Mouse (Mus musculus) forebrain, postnatal 0 days (tissue): ENCODE data around the gene Grin3a. TPM values are rescaled to one million over a fixed set of nuclear protein-coding genes. Genes with fewer than 3 reads are reported as not detected.
"Not testable (repeated sequence)": the region's sequence is repeated elsewhere in the genome, so short reads cannot be mapped to it uniquely, and the experiment has no call there.

Experiments
- ATAC-seq: fragments of 200-750 bp; cut with Nextera tagmentation; 2 replicates; pipeline ENCODE4 v1.8.0; 2017; ENCODE audit warnings: mild to moderate bottlenecking, moderate library complexity
- DNase-seq: peaks from one replicate; pipeline ENCODE4 v3.0.0-alpha.2; 2015
- H3K27ac ChIP-seq: fragments of 300-500 bp; sonication (generic); 2 replicates; pipeline ENCODE4 v1.5.1; 2014; ENCODE audit warnings: low read depth, mild to moderate bottlenecking, antibody characterized with exemption, low read length, moderate library complexity, mixed read lengths
- H3K27me3 ChIP-seq: fragments of 300-500 bp; sonication (generic); 2 replicates; pipeline ENCODE4 v1.6.1; 2014; ENCODE audit warnings: mild to moderate bottlenecking, low read length, mixed read lengths; ENCODE audit not compliant: insufficient read depth
- H3K36me3 ChIP-seq: fragments of 300-500 bp; sonication (generic); 2 replicates; pipeline ENCODE4 v1.6.1; 2014; ENCODE audit warnings: mild to moderate bottlenecking, moderate library complexity; ENCODE audit not compliant: insufficient read depth
- H3K4me1 ChIP-seq: fragments of 300-500 bp; sonication (generic); 2 replicates; pipeline ENCODE4 v1.6.1; 2014; ENCODE audit warnings: antibody characterized with exemption; ENCODE audit not compliant: insufficient read depth
- H3K4me2 ChIP-seq: fragments of 300-500 bp; sonication (generic); 2 replicates; pipeline ENCODE4 v1.6.1; 2014; ENCODE audit warnings: low read depth, mild to moderate bottlenecking, moderate library complexity
- H3K4me3 ChIP-seq: fragments of 300-500 bp; sonication (generic); 2 replicates; pipeline ENCODE4 v1.5.1; 2014; ENCODE audit warnings: low read depth, low read length, mixed read lengths
- H3K9ac ChIP-seq: fragments of 300-500 bp; sonication (generic); 2 replicates; pipeline ENCODE4 v1.6.1; 2014; ENCODE audit warnings: mild to moderate bottlenecking
- H3K9me3 ChIP-seq: fragments of 300-500 bp; sonication (generic); 2 replicates; pipeline ENCODE4 v1.6.1; 2016; ENCODE audit warnings: low read length
- CTCF ChIP-seq: sonication (generic); IDR thresholded peaks from 2 replicates; pipeline ENCODE4 v1.5.1; 2016; ENCODE audit warnings: antibody characterized with exemption, control low read depth, low read depth
- WGBS: fragments of 180-500 bp; shearing (Covaris S2); extraction: QIAGEN DNeasy Blood & Tissue Kit; methylation state at CpG from one replicate; pipeline ENCODE4 v1.1.7; 2014; 5-methylcytosine and 5-hydroxymethylcytosine counted together
- polyA plus RNA-seq: library from polyadenylated mRNA; unstranded; fragments of >200 nt; fragmentation: Nextera tagmentation; extraction: Ambion mirVana; gene quantifications from 2 replicates; pipeline ENCODE4 v1.2.1, GENCODE M21; 2015
- total RNA-seq: library from RNA; depleted of rRNA; stranded (reverse); fragments of >200 nt; gene quantifications from 2 replicates; pipeline ENCODE4 v1.2.3, GENCODE M21; 2014; rRNA removed

Gene Grin3a
- total and polyA plus RNA-seq, 2 experiments from 2014 or later, result 26.8 to 82.4 TPM

DNA sequence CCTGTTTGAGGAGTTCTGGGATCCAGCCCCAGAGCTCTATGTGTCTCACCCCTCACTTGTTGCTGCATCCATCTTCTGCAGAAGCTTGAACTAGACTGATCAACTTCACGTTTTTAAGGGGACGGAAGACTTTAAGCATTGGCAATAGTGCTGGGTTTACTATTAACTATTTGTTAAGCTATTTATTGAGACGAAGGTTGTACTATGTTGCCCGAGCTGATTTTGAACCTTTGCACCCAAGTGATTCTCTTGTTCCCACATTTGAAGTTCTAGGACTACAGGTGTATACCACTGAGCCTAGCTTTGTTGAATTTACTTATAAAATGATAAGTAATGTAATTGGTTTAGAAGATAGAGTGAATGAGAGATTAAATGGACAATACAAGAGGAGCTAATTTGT is 221.6 kb downstream of the Grin3a start:
- H3K27me3 ChIP-seq, result no peaks in the 10 kb centered on the region
- H3K4me3 ChIP-seq, result no peak overlapping the region
- WGBS, result 88% methylated on average over 4 of the region's 4 CpGs
- no peak for DNase-seq
- no peaks in the 10 kb centered on the region for H3K36me3 ChIP-seq
- H3K27ac ChIP-seq, result no peak overlapping the region
- ATAC-seq, result no peak
- H3K9me3 ChIP-seq, result no peaks in the 10 kb centered on the region
- H3K4me1 ChIP-seq, result no peaks in the 10 kb centered on the region
- no peak overlapping the region for H3K9ac ChIP-seq
- no peak for TF ChIP-seq CTCF
- H3K4me2 ChIP-seq, result no peak overlapping the region

DNA sequence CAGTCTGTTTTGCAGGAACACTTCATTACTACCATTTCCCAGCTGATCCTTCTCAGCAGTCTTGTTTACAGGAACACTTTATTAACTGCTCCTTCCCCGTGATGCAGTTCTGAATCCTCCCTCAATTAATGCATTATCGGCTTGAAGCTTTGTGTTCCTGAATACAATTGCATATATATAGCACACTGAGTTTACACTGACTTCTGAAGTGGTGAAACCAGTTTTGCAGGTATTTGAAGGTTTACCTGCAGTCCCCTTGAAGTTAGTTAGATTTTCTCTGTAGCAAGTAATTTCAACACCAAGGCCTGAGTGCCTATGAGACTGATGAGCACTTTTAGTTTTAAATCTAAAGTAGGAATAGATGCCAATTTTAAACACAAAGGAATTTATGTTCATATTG is 223.3 kb downstream of the Grin3a start:
- H3K27ac ChIP-seq, result no peak overlapping the region
- H3K4me1 ChIP-seq, result no peaks in the 10 kb centered on the region
- no peak for TF ChIP-seq CTCF
- no peaks in the 10 kb centered on the region for H3K36me3 ChIP-seq
- no peaks in the 10 kb centered on the region for H3K27me3 ChIP-seq
- no peak overlapping the region for H3K9ac ChIP-seq
- H3K9me3 ChIP-seq, result no peaks in the 10 kb centered on the region
- no peak overlapping the region for H3K4me3 ChIP-seq
- H3K4me2 ChIP-seq, result no peak overlapping the region
- ATAC-seq (no peak), DNase-seq (no peak)
- 87% methylated on average over 2 of the region's 2 CpGs for WGBS

DNA sequence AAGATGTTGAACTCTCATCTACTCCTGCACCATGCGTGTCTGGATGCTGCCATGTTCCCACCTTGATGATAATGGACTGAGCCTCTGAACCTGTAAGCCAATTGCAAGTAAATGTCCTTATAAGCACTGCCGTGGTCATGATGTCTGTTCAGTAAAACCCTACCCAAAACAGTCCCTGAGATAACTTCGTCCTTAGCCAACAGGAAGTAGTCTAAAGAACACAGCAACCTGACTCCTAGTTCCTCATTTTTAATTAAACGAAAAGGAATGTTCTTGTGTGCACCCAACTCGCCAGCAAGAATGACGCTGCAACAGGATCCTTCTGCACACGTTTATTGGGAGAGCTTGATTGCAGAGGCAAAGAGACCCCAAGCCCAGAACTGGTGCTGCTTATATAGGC is 225.7 kb downstream of the Grin3a start:
- not testable (repeated sequence) for H3K4me2 ChIP-seq, ATAC-seq, H3K4me3 ChIP-seq, H3K27me3 ChIP-seq, DNase-seq, H3K9ac ChIP-seq, H3K4me1 ChIP-seq, H3K9me3 ChIP-seq, H3K27ac ChIP-seq, H3K36me3 ChIP-seq
- 92% methylated on average over 7 of the region's 7 CpGs for WGBS

DNA sequence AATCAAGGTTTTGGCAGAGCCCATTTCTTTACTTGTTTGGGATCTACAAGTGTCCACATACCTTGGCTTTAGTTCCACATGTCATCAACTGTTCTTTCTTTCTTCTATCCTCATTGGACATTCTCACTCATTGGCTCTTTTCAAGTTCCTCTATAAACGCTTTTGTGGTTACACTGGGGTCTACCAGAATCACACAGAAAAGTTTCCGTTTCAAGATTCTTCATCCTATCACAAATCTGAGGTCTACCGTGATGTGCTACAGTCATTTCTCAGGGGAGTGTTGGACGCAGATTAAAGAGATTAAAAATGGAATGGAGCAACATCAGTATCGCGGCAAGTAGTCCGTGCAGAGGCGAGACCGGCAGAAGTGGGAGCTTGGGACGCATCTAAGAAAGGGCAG is 228.6 kb downstream of the Grin3a start:
- H3K4me1 ChIP-seq, result no peaks in the 10 kb centered on the region
- no peaks in the 10 kb centered on the region for H3K36me3 ChIP-seq
- H3K27me3 ChIP-seq, result no peaks in the 10 kb centered on the region
- H3K9ac ChIP-seq, result no peak overlapping the region
- H3K9me3 ChIP-seq, result no peaks in the 10 kb centered on the region
- H3K27ac ChIP-seq, result no peak overlapping the region
- ATAC-seq (no peak), DNase-seq (no peak)
- H3K4me3 ChIP-seq, result no peak overlapping the region
- TF ChIP-seq CTCF, result no peak
- 96% methylated on average over 10 of the region's 10 CpGs for WGBS
- H3K4me2 ChIP-seq, result no peak overlapping the region

Other genes starting within 250 kb of the Grin3a start
- gene Tmem246, start 247.9 kb downstream of the Grin3a start, total RNA-seq, result 93.2 and 98.3 TPM in 2 replicates
- gene Tmem246, start 247.9 kb downstream of the Grin3a start, polyA plus RNA-seq, result 101 and 119 TPM in 2 replicates
- gene Rnf20, start 213.7 kb downstream of the Grin3a start, total RNA-seq, result 76.9 and 79.1 TPM in 2 replicates
- gene Rnf20, start 213.7 kb downstream of the Grin3a start, polyA plus RNA-seq, result 35.6 and 44.1 TPM in 2 replicates
- gene Ppp3r2, start 163.7 kb downstream of the Grin3a start, total RNA-seq, result 0.46 and 0.90 TPM in 2 replicates
- 0.18 and 0.19 TPM in 2 replicates for gene Ppp3r2, start 163.7 kb downstream of the Grin3a start, polyA plus RNA-seq